Mouse (Mus musculus) retina, postnatal 7 days (tissue): Measurements from ENCODE around the gene Spef2.

ENCODE experiments used
- DNase-seq: peaks from one replicate; pipeline ENCODE4 v3.0.0-alpha.2; 2012; ENCODE audit warnings: low read depth, low spot score

Gene Spef2

DNA sequence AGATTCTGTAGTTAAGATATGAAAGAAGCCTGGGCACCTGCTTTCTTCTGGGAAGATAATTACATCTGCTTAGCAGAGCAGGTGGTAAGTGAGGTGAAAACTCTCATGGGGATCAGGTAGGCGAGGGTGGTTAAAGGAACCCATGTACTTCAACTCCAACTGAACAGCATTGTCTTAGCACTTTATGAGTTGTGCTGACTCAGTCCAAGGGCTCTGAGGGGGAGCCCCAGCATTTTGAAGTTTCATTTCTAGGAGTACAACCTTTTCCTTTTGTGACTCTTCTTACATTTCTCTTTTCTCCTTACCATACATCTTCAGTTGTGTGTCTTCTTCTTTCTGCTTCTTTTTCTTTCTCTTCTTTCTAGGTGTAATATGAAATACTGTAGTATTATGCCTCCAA is 213.5 kb downstream of the Spef2 start:
- DNase-seq: no peak

DNA sequence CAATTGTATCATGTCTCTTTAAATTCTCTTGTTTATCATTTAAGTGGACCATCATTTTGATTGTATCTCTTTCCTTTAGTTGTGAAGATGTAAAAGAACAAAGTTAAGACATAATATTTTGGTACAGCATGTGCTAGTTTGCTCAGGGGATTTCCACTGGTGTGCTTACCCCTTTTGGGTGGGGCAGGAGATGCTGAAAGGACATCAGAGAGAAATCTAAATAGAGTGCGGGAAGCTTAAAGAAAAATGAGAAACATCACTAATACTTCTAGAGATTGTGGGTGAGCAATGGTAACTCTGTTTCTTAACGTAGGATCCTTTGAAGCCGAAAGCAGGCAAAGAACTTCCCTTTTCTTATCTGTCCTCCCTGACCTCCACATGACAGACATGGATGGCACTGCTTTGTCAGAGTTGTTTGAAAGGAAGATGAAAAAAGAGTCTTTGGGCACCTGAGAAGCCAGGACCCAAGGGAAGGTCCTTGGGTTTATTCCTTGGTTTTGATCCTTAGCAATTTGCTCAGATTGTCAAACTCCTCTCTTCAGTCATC is 215.2 kb downstream of the Spef2 start:
- no peak for DNase-seq

DNA sequence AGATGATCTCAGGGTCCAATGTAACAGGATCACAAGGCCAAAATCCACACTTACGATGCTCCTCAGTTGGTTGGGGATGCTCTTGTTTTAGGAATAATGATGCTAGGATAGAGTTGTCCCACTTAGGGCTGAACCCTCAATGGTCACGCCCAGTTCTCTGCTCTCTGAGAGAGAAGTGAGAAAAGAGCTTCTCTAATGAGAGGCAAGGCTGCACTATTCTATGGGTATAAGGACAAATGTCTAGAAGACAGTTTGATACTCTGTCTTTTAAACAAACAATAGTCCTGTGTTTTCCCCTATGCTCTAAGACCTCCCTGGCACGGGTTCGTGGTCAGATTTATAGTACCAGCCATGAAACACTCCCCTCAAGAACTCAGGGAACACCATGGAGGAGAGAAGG is 218.6 kb downstream of the Spef2 start, which contains the start of gene Il7r:
TSS of gene Il7r (minus strand) at position 101 of the 400 bp plus-strand sequence.
- DNase-seq: no peak

DNA sequence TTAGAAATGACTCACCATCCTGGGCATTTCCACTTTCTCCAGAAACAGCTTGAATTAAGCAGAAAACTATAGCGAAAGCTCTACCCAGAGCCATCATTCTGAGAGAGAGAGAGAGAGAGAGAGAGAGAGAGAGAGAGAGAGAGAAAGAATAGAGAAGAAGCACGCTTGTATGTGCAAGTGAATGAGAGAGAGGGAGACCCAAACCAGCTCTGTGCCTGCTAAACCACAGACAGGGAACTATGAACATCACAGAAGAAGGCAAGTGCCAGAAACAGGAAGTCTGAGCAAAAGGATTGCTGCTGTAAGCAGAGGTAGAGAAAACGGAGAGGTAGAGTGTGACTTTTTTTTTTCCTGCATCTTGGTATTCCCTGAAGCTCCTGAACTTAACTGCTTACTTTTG is 219.0 kb downstream of the Spef2 start:
- DNase-seq: no peak
